Mouse (Mus musculus) testis, adult 2 months (tissue): Measurements from ENCODE around the gene A730049H05Rik. TPM values are rescaled to one million over a fixed set of nuclear protein-coding genes. Genes with fewer than 3 reads are reported as not detected.

Source experiments
- H3K27ac ChIP-seq: fragments of 200-500 bp; 2 replicates; pipeline ENCODE4 v1.5.1; 2012; ENCODE audit warnings: low read depth, low read length; ENCODE audit not compliant: control insufficient read depth, insufficient read depth
- H3K27me3 ChIP-seq: fragments of 200-500 bp; 2 replicates; pipeline ENCODE4 v1.6.1; 2012; ENCODE audit warnings: mild to moderate bottlenecking, low read length, moderate library complexity; ENCODE audit not compliant: control insufficient read depth, insufficient read depth
- H3K36me3 ChIP-seq: fragments of 200-500 bp; 2 replicates; pipeline ENCODE4 v1.6.1; 2012; ENCODE audit warnings: mild to moderate bottlenecking, low read length; ENCODE audit not compliant: control insufficient read depth, insufficient read depth
- H3K4me1 ChIP-seq: fragments of 200-500 bp; 2 replicates; pipeline ENCODE4 v1.6.1; 2012; ENCODE audit warnings: low read length; ENCODE audit not compliant: control insufficient read depth, insufficient read depth
- H3K4me3 ChIP-seq: fragments of 200-500 bp; 2 replicates; pipeline ENCODE4 v1.5.1; 2012; ENCODE audit warnings: low read depth, mild to moderate bottlenecking, low read length, moderate library complexity, mixed read lengths; ENCODE audit not compliant: control insufficient read depth
- CTCF ChIP-seq: fragments of 200-500 bp; IDR thresholded peaks from 2 replicates; pipeline ENCODE4 v1.5.1; 2012; ENCODE audit warnings: low read depth, mild to moderate bottlenecking, inconsistent platforms, low read length, moderate library complexity; ENCODE audit not compliant: control insufficient read depth, insufficient read depth, insufficient replicate concordance
- POLR2A ChIP-seq: fragments of 200-500 bp; IDR thresholded peaks from 2 replicates; pipeline ENCODE4 v1.6.1; 2012; ENCODE audit warnings: low read depth, mild to moderate bottlenecking, inconsistent platforms, low read length, moderate library complexity; ENCODE audit not compliant: control insufficient read depth
- polyA plus RNA-seq: library from polyadenylated mRNA; depleted of rRNA; stranded (reverse); fragments of >200 nt; gene quantifications from 2 replicates; pipeline ENCODE4 v1.2.3, GENCODE M21; 2012

The A730049H05Rik gene
- polyA plus RNA-seq, 1 experiment = not detected

DNA sequence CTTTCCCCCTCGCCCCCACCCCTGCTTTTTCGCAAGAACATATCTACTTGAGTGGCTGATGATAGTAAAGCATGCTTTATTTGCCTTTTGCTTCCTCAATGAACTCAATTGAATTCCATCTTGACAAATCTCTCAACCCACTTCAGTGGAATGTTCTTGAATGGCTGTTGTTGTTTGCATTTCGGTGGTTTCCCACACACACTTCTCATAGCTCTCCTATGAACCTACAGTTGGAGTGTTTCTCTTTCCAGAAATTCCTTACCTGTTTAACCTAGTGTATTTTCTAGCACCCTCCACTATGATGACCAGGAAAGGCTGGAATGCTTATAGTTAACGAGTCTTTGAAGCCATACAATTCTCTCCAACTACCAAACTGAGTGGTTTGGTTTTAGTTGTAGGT, 38.6 kb downstream of the A730049H05Rik start:
- no peaks in the 10 kb centered on the region for H3K27me3 ChIP-seq
- no peak overlapping the region for H3K4me3 ChIP-seq
- TF ChIP-seq POLR2A = no peak
- no peak for TF ChIP-seq CTCF
- H3K27ac ChIP-seq = no peak overlapping the region
- no peaks in the 10 kb centered on the region for H3K4me1 ChIP-seq
- no peaks in the 10 kb centered on the region for H3K36me3 ChIP-seq

DNA sequence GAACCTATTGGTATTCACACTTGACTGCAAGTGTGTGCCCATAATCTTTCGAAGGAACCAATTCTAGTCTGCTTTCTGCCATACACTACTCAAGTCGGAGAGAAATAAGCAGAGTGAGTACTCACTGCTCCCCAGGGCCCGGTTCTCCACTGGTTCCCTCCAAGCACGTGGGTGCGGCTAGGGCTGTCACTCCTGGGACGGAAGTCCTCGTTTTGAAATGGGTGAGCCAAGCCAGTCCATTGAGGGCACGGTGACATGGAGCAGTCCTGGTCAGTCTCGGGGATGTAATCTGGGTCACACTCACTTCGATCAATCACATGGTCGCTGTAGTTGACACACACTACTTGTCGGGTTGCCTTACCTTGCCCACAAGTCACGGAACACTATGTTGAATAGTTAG, 41.5 kb downstream of the A730049H05Rik start:
- H3K36me3 ChIP-seq = no peaks in the 10 kb centered on the region
- H3K4me1 ChIP-seq = no peaks in the 10 kb centered on the region
- H3K4me3 ChIP-seq = no peak overlapping the region
- H3K27me3 ChIP-seq = no peaks in the 10 kb centered on the region
- no peak for TF ChIP-seq POLR2A
- TF ChIP-seq CTCF = no peak
- H3K27ac ChIP-seq = no peak overlapping the region

DNA sequence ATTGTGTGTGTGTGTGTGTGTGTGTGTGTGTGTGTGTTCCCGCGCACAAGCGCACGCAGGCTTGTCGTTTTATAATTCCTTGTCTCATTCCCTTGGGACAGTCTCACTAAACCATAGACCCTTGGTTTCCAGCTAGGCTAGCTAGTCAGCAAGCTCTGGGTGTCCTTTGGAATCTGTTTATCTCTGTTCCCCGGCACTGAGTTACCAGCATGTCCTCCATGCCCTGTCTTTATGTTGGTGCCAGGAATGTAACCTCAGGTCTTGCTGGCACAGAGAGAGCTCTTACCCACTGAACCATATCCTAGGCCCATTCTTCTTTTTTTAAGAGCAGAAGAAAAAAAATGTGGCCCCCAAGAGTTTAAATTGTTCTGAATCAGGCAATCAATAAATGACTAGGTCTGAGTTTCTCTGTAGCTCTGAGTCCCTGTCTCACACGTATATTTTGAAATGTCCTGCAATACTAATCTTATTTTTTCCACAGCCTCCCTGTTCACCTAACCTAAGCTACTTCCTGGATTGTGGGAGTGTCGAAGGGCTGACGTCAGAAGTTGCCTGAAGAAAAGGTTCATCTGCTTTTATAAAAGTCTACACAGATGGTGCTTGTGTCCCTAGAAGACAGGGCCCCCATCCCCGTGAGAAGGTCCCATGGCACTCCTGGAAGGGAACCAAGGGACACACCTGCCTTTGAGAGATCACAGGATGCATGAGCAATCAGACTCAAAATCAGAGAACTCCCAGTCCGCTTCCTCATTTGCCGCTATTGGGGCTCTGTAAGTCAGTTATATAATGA, 42.6 kb downstream of the A730049H05Rik start:
- Histone ChIP-seq H3K27me3 (no peaks in the 10 kb centered on the region), H3K27ac (no peak overlapping the region)
- TF ChIP-seq CTCF (no peak), POLR2A (no peak)

DNA sequence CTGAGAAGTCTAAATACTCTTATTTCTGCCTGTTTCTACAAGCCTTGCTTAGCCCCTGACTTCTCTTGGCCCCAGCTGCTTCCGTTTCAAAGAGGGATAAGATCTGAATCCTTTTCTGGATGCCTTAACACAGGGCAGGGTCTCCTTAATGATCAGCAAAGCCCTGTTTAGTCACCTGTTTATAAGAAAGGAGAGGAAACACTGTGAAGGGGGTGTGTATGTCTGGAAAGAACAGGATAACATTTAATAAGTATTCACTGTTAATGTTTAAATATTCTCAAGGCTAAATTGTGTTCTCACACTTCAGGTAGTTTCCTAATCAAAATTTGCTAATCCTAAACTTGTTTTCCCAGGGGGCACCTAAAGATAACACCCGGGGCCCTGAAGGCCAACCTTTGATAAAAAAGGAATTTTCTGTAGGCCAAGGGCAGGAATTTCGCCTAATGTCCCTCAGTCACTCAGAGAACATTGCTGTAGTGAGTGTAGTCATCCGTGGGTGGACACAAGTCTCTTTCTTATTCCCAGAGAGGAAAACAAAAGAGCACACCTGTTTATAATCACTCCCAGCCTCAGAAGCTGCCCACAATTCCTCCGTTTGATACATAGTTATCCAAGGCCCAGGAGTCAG, 44.1 kb downstream of the A730049H05Rik start:
- TF ChIP-seq CTCF (no peak), POLR2A (no peak)
- no peaks in the 10 kb centered on the region for H3K36me3 ChIP-seq
- no peak overlapping the region for H3K27ac ChIP-seq
- no peaks in the 10 kb centered on the region for H3K4me1 ChIP-seq
- no peak overlapping the region for H3K4me3 ChIP-seq
- H3K27me3 ChIP-seq = no peaks in the 10 kb centered on the region

More for the DNA sequence above, 42.6 kb downstream of the A730049H05Rik start:
- no peaks in the 10 kb centered on the region for H3K4me1 ChIP-seq
- no peak overlapping the region for H3K4me3 ChIP-seq
- H3K36me3 ChIP-seq = no peaks in the 10 kb centered on the region

DNA sequence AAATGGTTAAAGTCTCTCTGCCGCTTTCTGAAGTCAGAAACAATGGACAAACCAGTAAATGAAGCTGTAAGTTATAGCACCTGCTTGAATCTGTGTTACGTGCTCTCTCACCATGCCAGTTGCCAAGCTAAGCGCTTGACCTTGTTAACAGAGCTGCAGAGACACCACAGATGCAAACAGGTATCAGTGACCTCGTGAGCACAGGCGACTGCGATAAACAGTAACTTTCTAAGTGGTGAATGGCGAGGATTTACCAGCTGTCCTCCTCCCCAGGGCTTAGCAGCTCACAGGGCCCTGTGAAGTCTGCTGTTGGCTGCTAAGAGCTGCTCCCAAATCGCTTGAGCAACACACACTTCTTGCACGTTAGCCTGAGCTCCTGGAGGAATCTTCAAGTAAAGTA, 46.3 kb downstream of the A730049H05Rik start:
- H3K27me3 ChIP-seq = no peaks in the 10 kb centered on the region
- no peaks in the 10 kb centered on the region for H3K4me1 ChIP-seq
- no peaks in the 10 kb centered on the region for H3K36me3 ChIP-seq
- no peak overlapping the region for H3K27ac ChIP-seq
- no peak overlapping the region for H3K4me3 ChIP-seq
- TF ChIP-seq CTCF = no peak
- no peak for TF ChIP-seq POLR2A

DNA sequence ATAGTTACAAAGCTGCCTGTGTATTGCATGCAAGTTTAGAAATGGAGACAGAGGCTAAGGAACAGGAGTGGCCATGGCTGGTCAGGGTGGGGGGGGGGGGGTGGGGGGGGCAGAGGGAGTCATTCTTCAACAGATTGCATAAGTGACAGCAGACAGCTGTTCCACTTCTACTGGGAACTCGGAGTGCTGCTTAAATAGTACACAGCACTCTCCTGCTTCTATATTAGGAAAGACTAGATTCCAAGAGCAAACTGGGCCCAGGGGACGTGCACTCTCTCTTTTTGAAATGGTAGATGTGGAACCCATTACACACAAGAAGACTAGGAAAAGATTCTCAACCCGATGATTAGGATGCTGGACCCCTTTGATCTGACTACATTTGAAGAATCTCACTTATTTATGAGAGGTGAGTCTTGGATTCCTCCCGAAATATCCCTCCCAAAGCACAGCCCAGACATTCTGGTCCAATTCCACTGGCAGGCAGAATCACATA, 52.9 kb downstream of the A730049H05Rik start, which contains the start of gene Gm15737:
Gene Gm15737 (plus strand): TSS at position 269 of the 493 bp plus-strand sequence.
- no peak within 1 kb of the TSS for H3K4me3 ChIP-seq
- H3K27me3 ChIP-seq = no peaks in the 10 kb centered on the region
- H3K36me3 ChIP-seq = no peaks in the 10 kb centered on the region
- no peaks in the 10 kb centered on the region for H3K4me1 ChIP-seq
- H3K27ac ChIP-seq = peak within 1 kb of the TSS; percentile 60
- TF ChIP-seq POLR2A (no peak), CTCF (no peak)

DNA sequence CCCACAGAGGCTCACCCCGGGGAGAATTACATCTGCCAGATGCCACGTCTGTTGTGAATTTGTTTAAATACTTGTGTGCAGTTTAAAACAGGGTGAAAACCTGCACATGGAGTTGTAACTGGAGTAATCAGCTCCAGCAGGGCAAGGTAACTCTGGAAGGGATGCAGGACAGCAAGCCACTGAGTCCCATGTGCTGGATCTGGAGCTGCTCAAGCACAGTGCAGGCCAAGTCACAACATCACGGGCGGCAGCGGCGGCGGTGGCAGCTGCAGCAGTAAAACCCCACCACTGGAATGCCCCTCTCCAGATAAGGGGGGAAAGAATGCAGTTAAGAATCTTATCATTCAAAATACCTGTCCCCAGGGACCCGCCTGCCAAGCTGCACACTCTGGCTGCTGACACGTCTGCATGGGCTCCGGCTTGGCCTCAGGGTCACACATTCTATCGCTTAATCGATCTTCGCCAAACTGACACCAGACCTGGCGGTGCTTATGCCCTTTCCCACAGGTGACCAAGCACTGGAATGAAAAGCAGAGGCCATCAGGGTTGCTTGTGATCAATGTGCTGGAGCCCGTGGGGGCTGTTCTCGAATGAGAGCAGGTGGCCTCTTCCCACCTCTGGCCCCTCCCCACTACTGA, 53.4 kb downstream of the A730049H05Rik start:
- Histone ChIP-seq H3K27me3 (no peaks in the 10 kb centered on the region), H3K27ac (peak overlapping the region; percentile 60), H3K4me1 (no peaks in the 10 kb centered on the region), H3K36me3 (no peaks in the 10 kb centered on the region), H3K4me3 (no peak overlapping the region)
- TF ChIP-seq CTCF (no peak), POLR2A (no peak)
